Mouse (Mus musculus) skeletal muscle tissue, adult 2 months (tissue): ENCODE results near the gene Prb1.
"Not testable (repeated sequence)": the region's sequence is repeated elsewhere in the genome, so short reads cannot be mapped to it uniquely, and the experiment has no call there.

Experiments
- DNase-seq: peaks from one replicate; pipeline ENCODE4 v3.0.0-alpha.2; 2012; ENCODE audit warnings: low read depth, low spot score

The Prb1 gene

GRCm38 (mm10) chr6:132210421-132210820, at the start of gene Prb1:
Gene Prb1 (minus strand): TSS chr6:132210521.
- not testable (repeated sequence) for DNase-seq
